ENCODE assay signal across 14 mouse cellular contexts in the genomic region with DNA sequence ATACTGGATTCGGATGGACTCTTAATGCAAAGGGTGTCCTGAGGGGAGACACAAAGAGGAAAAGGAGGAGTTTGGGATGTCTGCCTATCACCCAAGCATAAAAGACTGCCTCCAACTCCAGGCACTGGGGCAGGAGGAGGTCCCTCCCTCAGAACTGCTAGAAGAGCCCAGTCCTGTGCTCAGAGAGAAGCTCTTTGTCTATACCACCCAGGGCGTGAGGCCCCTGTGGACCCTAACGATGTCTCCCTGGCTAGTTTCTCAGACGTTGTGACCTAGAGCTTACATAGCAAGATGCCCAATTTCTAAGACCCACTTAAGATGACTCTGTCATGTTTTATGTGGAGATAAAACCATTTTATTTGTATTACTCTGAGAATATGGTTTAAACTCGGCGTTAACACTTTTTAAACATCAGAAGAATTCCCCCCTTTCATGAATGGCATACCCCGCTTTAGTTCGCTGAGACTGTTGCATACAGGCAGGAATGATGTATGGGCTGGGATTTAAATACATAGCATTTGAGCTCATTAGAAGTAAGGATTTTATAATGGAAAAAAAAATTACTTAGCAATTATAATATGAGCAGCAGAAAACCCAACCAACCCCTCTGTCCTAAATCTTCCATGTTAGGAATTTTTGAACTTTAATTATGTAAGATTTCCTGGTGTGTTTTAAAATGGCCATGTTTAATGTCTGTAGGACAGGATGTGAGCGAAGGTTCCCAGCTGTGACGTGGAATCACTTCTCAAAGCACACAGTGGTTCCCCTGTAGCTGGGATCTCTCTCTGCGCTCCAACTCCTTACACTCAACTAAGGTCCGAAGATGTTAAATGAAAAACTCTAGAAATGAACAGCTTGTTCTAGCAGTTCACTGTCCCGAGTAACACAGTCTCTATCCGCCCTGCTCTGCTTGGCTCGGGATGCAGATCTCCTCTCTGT.
A peak's percentile ranks its signal among the peaks of the same experiment; 100 is the strongest.
DNase-seq lines count a peak whose midpoint lies in the region; ATAC-seq and TF ChIP-seq lines count a peak whose summit lies in the region.
"Had no signal": no experiment of that assay in that cellular context is flagged by ENCODE, and none has a peak within 500 bp of the region (broad histone marks: within the 10 kb centered on the region; RNA-seq: fewer than 3 reads in every experiment).

No protein-coding gene starts in this region.

- WGBS in forebrain, embryonic 11.5 days, result 53% methylated on average over 15 of the region's 15 CpGs
- WGBS in forebrain, embryonic 16.5 days, result 49% methylated on average over 15 of the region's 15 CpGs
- WGBS in kidney, postnatal 0 days, result 67% methylated on average over 15 of the region's 15 CpGs
- 70% methylated on average over 15 of the region's 15 CpGs for WGBS in kidney, embryonic 14.5 days
- WGBS in neural tube, embryonic 14.5 days, result 53% methylated on average over 15 of the region's 15 CpGs

- H3K9me3 ChIP-seq in forebrain, embryonic 11.5 days (ENCODE audit: control insufficient read depth, low read length), result no peaks in the 10 kb centered on the region
- no peaks in the 10 kb centered on the region for H3K9me3 ChIP-seq in forebrain, embryonic 16.5 days (ENCODE audit: control insufficient read depth, low read length)
- H3K9me3 ChIP-seq in kidney, postnatal 0 days (replicated peaks; ENCODE audit: low read length), result no peaks in the 10 kb centered on the region
- H3K9me3 ChIP-seq in kidney, embryonic 14.5 days (ENCODE audit: control insufficient read depth, low read length), result no peaks in the 10 kb centered on the region
- no peaks in the 10 kb centered on the region for H3K9me3 ChIP-seq in neural tube, embryonic 14.5 days (ENCODE audit: control insufficient read depth, low read length)

- intact Hi-C loops in heart, postnatal 10 days (cut with DNase I), result no loop called here

- H3K9ac ChIP-seq in forebrain, embryonic 11.5 days (ENCODE audit: low read length), result no peak overlapping the region
- no peak overlapping the region for H3K9ac ChIP-seq in forebrain, embryonic 16.5 days (replicated peaks; ENCODE audit: low read depth, low read length)
- H3K9ac ChIP-seq in kidney, postnatal 0 days (ENCODE audit: low read depth, low read length), result no peak overlapping the region
- H3K9ac ChIP-seq in kidney, embryonic 14.5 days (ENCODE audit: low read depth, low read length), result no peak overlapping the region
- no peak overlapping the region for H3K9ac ChIP-seq in neural tube, embryonic 14.5 days (replicated peaks; ENCODE audit: low read depth, low read length)

- peak; percentile 71; the same call in 1 of the 2 replicates for ATAC-seq in forebrain, embryonic 11.5 days (replicated peaks; ENCODE audit: low FRiP score)
- no peak for ATAC-seq in forebrain, embryonic 16.5 days
- ATAC-seq in kidney, postnatal 0 days (replicated peaks; ENCODE audit: low FRiP score, low read depth), result no peak; the same call in 1 of the 2 replicates
- no peak for ATAC-seq in kidney, embryonic 14.5 days (ENCODE audit: low FRiP score, low TSS enrichment)
- 0 out of 2 replicates have a peak, but pooled peaks have one; percentile 38 for ATAC-seq in neural tube, embryonic 14.5 days (ENCODE audit: low read depth)
- ATAC-seq: inflammation-experienced regulatory T-cells, adult 6 months had no signal

- H3K27ac ChIP-seq in forebrain, embryonic 11.5 days (ENCODE audit: low read depth, low read length), result no peak overlapping the region
- no peak overlapping the region for H3K27ac ChIP-seq in forebrain, embryonic 16.5 days (ENCODE audit: low read length)
- H3K27ac ChIP-seq in kidney, postnatal 0 days, result no peak overlapping the region
- H3K27ac ChIP-seq in kidney, embryonic 14.5 days (ENCODE audit: low read depth, low read length), result no peak overlapping the region
- H3K27ac ChIP-seq in neural tube, embryonic 14.5 days (ENCODE audit: low read depth, low read length), result no peak overlapping the region
- H3K27ac ChIP-seq: heart, adult 2 months; layer of hippocampus, adult 2 months had no signal

- no peak overlapping the region for H3K4me2 ChIP-seq in forebrain, embryonic 11.5 days (ENCODE audit: low read depth, low read length, severe bottlenecking)
- no peak overlapping the region for H3K4me2 ChIP-seq in forebrain, embryonic 16.5 days (ENCODE audit: low read length)
- no peak overlapping the region for H3K4me2 ChIP-seq in kidney, postnatal 0 days (ENCODE audit: low read length)
- no peak overlapping the region for H3K4me2 ChIP-seq in kidney, embryonic 14.5 days (replicated peaks; ENCODE audit: low read depth, low read length)
- H3K4me2 ChIP-seq in neural tube, embryonic 14.5 days (ENCODE audit: low read depth, low read length), result no peak overlapping the region

- no peak for TF ChIP-seq CTCF in kidney, postnatal 0 days (IDR thresholded peaks at IDR 0.05; ENCODE audit: low read depth)

- no peak overlapping the region for H3K4me3 ChIP-seq in forebrain, embryonic 11.5 days (ENCODE audit: low read depth, low read length)
- no peak overlapping the region for H3K4me3 ChIP-seq in forebrain, embryonic 16.5 days (replicated peaks; ENCODE audit: low read length)
- H3K4me3 ChIP-seq in kidney, postnatal 0 days (replicated peaks; ENCODE audit: low read depth, low read length), result no peak overlapping the region
- H3K4me3 ChIP-seq in kidney, embryonic 14.5 days (ENCODE audit: low read length), result no peak overlapping the region
- H3K4me3 ChIP-seq in neural tube, embryonic 14.5 days (ENCODE audit: low read depth, low read length), result no peak overlapping the region
- H3K4me3 ChIP-seq: heart, adult 2 months; layer of hippocampus, adult 2 months had no signal

- H3K27me3 ChIP-seq in forebrain, embryonic 11.5 days (ENCODE audit: control insufficient read depth, insufficient read depth, low read length), result no peaks in the 10 kb centered on the region
- no peaks in the 10 kb centered on the region for H3K27me3 ChIP-seq in forebrain, embryonic 16.5 days (replicated peaks; ENCODE audit: control insufficient read depth, insufficient read depth, low read length)
- H3K27me3 ChIP-seq in kidney, postnatal 0 days (ENCODE audit: insufficient read depth, low read length), result no peaks in the 10 kb centered on the region
- H3K27me3 ChIP-seq in kidney, embryonic 14.5 days (ENCODE audit: control insufficient read depth, insufficient read depth, low read length), result no peaks in the 10 kb centered on the region
- no peaks in the 10 kb centered on the region for H3K27me3 ChIP-seq in neural tube, embryonic 14.5 days (ENCODE audit: control insufficient read depth, insufficient read depth, low read length)

- no peaks in the 10 kb centered on the region for H3K36me3 ChIP-seq in forebrain, embryonic 11.5 days (ENCODE audit: control insufficient read depth, insufficient read depth, low read length)
- no peaks in the 10 kb centered on the region for H3K36me3 ChIP-seq in forebrain, embryonic 16.5 days (ENCODE audit: control insufficient read depth, insufficient read depth)
- H3K36me3 ChIP-seq in kidney, postnatal 0 days (ENCODE audit: insufficient read depth, low read length), result no peaks in the 10 kb centered on the region
- H3K36me3 ChIP-seq in kidney, embryonic 14.5 days (ENCODE audit: control insufficient read depth, insufficient read depth, low read length), result no peaks in the 10 kb centered on the region
- no peaks in the 10 kb centered on the region for H3K36me3 ChIP-seq in neural tube, embryonic 14.5 days (ENCODE audit: control insufficient read depth, insufficient read depth, low read length)

- no peak for DNase-seq in forebrain, embryonic 11.5 days (ENCODE audit: low spot score)
- peak; percentile 56 for DNase-seq in kidney, postnatal 0 days (ENCODE audit: low spot score)
- DNase-seq in neural tube, embryonic 10.5 days (ENCODE audit: extremely low spot score, low spot score), result no peak
- no peak for DNase-seq in layer of hippocampus, adult 9-11 months
- no peak for DNase-seq in heart, postnatal 10 days
- DNase-seq: adrenal gland, adult 8-10 months; cerebellum, adult 9-10 months; heart, adult 2 months; thymus, postnatal 25 days had no signal

- H3K4me1 ChIP-seq in forebrain, embryonic 11.5 days (replicated peaks; ENCODE audit: control insufficient read depth, insufficient read depth, low read length), result no peaks in the 10 kb centered on the region
- H3K4me1 ChIP-seq in forebrain, embryonic 16.5 days (replicated peaks; ENCODE audit: control insufficient read depth, insufficient read depth, low read length), result no peaks in the 10 kb centered on the region
- H3K4me1 ChIP-seq in kidney, postnatal 0 days (replicated peaks; ENCODE audit: insufficient read depth, low read length), result no peaks in the 10 kb centered on the region
- peaks cover 3% of the 10 kb centered on the region for H3K4me1 ChIP-seq in kidney, embryonic 14.5 days (ENCODE audit: control insufficient read depth, insufficient read depth, low read length)
- no peaks in the 10 kb centered on the region for H3K4me1 ChIP-seq in neural tube, embryonic 14.5 days (ENCODE audit: control insufficient read depth, insufficient read depth, low read length)

Comparison
In these comparisons a context has a peak if more than half of its experiments do, and no peak if none do; other contexts are left out.
1. ATAC-seq: peak in forebrain, embryonic 11.5 days (single experiment) and neural tube, embryonic 14.5 days (single experiment); none in forebrain, embryonic 16.5 days (single experiment), kidney, postnatal 0 days (single experiment) and kidney, embryonic 14.5 days (single experiment).